Mouse (Mus musculus) olfactory bulb, adult 2 months (tissue): ENCODE data around the gene Rnf24.

Source experiments
- CTCF ChIP-seq: fragments of 200-500 bp; IDR thresholded peaks from 2 replicates; pipeline ENCODE4 v1.5.1; 2012; ENCODE audit warnings: low read depth, mild to moderate bottlenecking, low read length, moderate library complexity; ENCODE audit not compliant: insufficient read depth
- POLR2A ChIP-seq: fragments of 200-500 bp; IDR thresholded peaks from 2 replicates; pipeline ENCODE4 v1.6.1; 2012; ENCODE audit warnings: mild to moderate bottlenecking, low read depth, low read length, moderate library complexity; ENCODE audit not compliant: insufficient read depth

GRCm38 (mm10) chr2:131401794-131402495 lies 49.3 kb upstream of the Rnf24 start:
- TF ChIP-seq CTCF (no peak), POLR2A (no peak)
